Mouse (Mus musculus): Measurements from ENCODE around the gene Khnyn. TPM values are rescaled to one million over a fixed set of nuclear protein-coding genes. Genes with fewer than 3 reads are reported as not detected.

Khnyn gene
- polyA plus RNA-seq, 1 experiment from 2014 or later, result 19.7 TPM

DNA sequence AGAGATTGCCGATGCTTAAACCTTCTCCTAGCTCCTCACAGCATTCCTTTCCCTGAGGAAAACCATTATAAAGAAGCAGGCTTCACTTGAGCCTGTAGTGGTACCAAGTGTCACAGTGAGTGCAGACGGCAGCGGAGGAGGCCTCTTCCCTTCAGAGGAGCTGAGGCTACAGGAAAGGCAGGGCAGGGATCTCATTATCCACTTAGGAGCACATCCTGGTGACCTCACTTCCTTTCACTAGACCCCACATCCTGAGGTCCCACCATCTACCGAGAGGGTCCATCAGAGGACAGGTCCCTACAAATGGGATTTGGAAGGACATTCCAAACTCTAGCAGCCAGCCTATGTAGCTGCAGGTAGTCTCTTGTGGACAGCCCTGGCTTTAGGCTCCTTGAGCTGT, 27.2 kb upstream of the Khnyn start:
- Histone ChIP-seq H3K9me3 (no peaks in the 10 kb centered on the region), H3K4me1 (peaks cover 42% of the 10 kb centered on the region), H3K27me3 (replicated peaks) (no peaks in the 10 kb centered on the region), H3K27ac (no peak overlapping the region), H3K9ac (no peak overlapping the region), H3K4me3 (no peak overlapping the region), H3K4me2 (replicated peaks) (peak overlapping the region; percentile 18), H3K36me3 (peaks cover 6% of the 10 kb centered on the region)
- 82% methylated on average over 4 of the region's 4 CpGs for WGBS
- ATAC-seq (ENCODE audit: low FRiP score, low read depth), result no peak

DNA sequence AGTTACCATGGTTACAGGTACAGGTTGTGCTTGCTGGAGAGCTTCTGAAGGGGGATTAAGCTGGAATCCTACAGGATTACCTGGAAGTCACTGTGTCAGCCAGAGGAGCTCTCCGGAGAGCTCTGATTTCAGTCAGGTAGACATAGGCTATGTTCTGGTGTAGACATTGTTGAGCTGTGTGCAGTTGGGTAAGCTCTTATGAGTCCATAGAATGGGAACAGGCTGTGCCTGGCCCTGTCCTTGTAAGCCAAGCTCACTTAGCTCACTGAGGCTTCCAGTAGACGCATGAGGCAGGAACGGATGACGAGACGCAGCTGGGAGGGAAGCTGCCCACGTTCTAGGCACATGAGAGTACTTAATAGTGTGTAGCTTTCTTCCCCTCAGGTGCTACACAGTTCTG, 22.6 kb upstream of the Khnyn start:
- Histone ChIP-seq H3K4me2 (replicated peaks) (no peak overlapping the region), H3K27ac (no peak overlapping the region), H3K4me3 (no peak overlapping the region), H3K36me3 (peaks cover 36% of the 10 kb centered on the region), H3K9ac (no peak overlapping the region), H3K9me3 (no peaks in the 10 kb centered on the region), H3K4me1 (peaks cover 7% of the 10 kb centered on the region; the same call in 1 of the 2 replicates), H3K27me3 (replicated peaks) (no peaks in the 10 kb centered on the region)
- WGBS, result 88% methylated on average over 6 of the region's 6 CpGs
- ATAC-seq (ENCODE audit: low FRiP score, low read depth), result no peak

DNA sequence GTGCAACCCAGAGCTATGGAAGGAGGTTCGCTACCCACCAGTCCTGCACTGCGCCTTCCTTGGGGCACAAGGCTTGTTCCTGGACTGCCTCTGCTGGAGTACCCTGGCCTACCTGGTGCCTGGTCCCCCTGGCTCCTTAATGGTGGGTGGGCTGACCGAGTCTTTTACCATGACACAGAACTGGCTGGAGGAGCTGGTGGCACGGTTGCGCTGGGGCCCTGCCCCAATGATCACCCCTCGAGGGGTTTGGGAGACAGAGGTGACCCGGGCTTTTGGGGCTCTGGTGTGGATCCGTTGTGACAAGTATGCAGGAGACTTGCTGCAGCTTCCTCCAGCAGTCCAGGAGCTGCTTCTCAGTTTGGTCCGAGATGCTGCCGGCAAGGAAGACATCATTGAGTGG, 21.8 kb upstream of the Khnyn start:
- Histone ChIP-seq H3K4me3 (no peak overlapping the region), H3K27me3 (replicated peaks) (no peaks in the 10 kb centered on the region), H3K27ac (no peak overlapping the region), H3K9me3 (no peaks in the 10 kb centered on the region), H3K36me3 (peaks cover 36% of the 10 kb centered on the region), H3K4me2 (replicated peaks) (no peak overlapping the region), H3K4me1 (peaks cover 7% of the 10 kb centered on the region; the same call in 1 of the 2 replicates), H3K9ac (no peak overlapping the region)
- WGBS, result 95% methylated on average over 10 of the region's 10 CpGs
- ATAC-seq (ENCODE audit: low FRiP score, low read depth), result no peak

DNA sequence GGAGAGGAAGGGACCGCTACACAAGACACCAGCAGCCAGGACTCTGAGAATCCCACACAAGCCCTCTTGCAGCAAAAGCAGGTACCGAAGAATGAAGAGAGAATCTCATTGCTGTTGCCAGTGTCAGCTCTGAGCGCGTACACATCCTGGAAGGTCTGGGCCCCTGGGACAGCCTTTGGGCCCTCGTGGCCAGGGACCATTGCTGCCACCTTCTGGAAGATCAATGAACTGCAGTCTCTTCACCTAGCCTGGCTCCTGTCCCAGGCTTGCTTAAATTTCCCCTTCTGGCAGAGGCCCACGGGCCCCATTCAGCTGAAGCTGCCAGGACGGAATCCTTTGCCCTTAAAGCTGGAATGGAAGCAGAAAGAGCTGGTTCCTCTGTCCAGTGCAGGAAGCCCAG, 21.0 kb upstream of the Khnyn start:
- no peak overlapping the region for H3K27ac ChIP-seq
- no peaks in the 10 kb centered on the region for H3K9me3 ChIP-seq
- WGBS, result 33% methylated on average over 7 of the region's 7 CpGs
- 0 out of 2 replicates have a peak, but pooled peaks have one; percentile 64 for ATAC-seq (ENCODE audit: low FRiP score, low read depth)
- no peak overlapping the region for H3K4me3 ChIP-seq
- no peaks in the 10 kb centered on the region for H3K27me3 ChIP-seq (replicated peaks)
- H3K4me2 ChIP-seq (replicated peaks), result no peak overlapping the region
- H3K36me3 ChIP-seq, result peaks cover 44% of the 10 kb centered on the region
- H3K4me1 ChIP-seq, result peaks cover 7% of the 10 kb centered on the region; the same call in 1 of the 2 replicates
- no peak overlapping the region for H3K9ac ChIP-seq

DNA sequence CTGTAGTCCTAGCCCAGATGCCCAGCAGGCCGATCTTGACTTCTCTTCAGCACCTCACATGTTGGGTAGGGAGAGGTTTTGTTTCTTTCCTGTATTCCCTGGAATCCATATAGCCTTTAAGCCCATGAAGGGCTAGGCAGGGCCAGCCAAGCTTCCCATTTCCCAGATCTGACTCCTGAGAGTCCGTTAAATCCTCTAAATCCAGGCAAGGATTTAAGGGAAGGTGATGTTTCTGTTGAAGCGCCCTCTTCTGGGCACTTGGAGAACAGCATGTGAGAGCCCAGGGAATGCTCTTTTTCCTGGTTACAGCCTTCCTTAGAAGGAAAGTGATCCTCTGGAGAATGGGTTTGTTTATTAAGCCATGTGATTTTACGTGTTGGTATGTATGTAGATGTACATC, 17.8 kb upstream of the Khnyn start:
- H3K9ac ChIP-seq, result no peak overlapping the region
- 41% methylated on average over 4 of the region's 4 CpGs for WGBS
- H3K27ac ChIP-seq, result no peak overlapping the region
- H3K36me3 ChIP-seq, result peaks cover 73% of the 10 kb centered on the region
- no peaks in the 10 kb centered on the region for H3K9me3 ChIP-seq
- no peaks in the 10 kb centered on the region for H3K27me3 ChIP-seq (replicated peaks)
- ATAC-seq (ENCODE audit: low FRiP score, low read depth), result no peak
- no peak overlapping the region for H3K4me2 ChIP-seq (replicated peaks)
- no peak overlapping the region for H3K4me3 ChIP-seq
- H3K4me1 ChIP-seq, result no peaks in the 10 kb centered on the region

DNA sequence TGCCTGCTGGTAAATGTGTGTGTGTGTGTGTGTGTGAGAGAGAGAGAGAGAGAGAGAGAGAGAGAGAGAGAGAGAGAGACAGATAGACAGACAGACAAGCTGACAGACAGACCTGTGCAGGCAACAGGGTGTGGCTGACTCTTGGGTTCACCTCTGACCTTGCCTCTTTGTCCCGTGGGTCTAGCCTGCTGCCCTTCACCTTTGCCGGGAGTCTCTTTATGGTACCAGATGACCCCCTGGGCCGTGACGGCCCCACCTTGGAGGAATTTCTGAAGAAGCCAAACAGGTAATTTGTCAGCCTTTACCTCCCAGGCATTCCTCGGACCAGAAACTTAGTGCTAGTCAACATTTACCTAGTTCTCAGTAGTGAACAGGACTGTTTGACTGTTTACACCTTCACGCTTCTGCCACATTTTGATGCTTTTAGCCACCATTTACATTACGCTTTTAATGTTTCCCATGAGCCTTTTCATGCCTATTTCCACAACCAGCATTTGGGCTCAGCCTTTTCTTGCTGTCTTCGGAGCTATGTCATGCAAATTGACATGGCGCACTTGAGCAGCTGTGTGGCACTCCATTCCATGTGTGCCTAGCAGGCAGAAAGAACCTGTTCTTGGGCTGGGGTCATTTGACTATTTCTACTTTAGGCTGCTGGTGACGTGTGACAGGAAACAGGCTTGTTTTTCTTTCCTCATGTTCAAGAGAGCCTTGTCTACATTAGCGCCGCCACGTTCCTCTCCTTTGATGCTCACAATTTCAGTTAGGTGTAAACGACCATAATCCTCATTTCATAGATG, 16.3 kb upstream of the Khnyn start:
- Histone ChIP-seq H3K36me3 (peaks cover 81% of the 10 kb centered on the region), H3K9me3 (no peaks in the 10 kb centered on the region), H3K4me1 (peaks cover 8% of the 10 kb centered on the region; the same call in 1 of the 2 replicates), H3K27ac (no peak overlapping the region), H3K9ac (no peak overlapping the region), H3K27me3 (replicated peaks) (no peaks in the 10 kb centered on the region), H3K4me3 (no peak overlapping the region), H3K4me2 (replicated peaks) (no peak overlapping the region)
- WGBS, result 87% methylated on average over 14 of the region's 14 CpGs
- no peak for ATAC-seq (ENCODE audit: low FRiP score, low read depth)

DNA sequence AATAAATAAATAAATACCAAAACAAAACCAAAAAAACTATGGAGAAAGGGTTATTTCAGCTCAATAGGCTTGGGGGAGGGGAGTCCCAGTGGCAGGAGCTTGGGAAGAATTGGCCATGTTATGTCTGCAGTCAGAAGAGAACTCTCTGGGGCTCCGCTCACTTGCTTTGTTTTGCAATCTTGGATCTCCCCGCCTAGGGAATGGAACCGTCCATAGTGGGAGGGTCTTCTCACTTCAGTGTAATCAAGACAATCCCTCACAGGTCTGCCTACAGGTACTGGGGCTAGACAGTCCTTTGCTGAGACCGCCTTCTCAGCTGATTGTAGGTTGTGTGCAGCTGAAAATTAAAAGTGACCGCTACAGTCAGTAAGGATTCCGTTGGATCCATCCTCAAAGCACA, 15.2 kb upstream of the Khnyn start:
- no peak overlapping the region for H3K4me3 ChIP-seq
- no peaks in the 10 kb centered on the region for H3K27me3 ChIP-seq (replicated peaks)
- H3K4me1 ChIP-seq, result peaks cover 10% of the 10 kb centered on the region; the same call in 1 of the 2 replicates
- H3K9me3 ChIP-seq, result no peaks in the 10 kb centered on the region
- H3K27ac ChIP-seq, result no peak overlapping the region
- 95% methylated on average over 6 of the region's 6 CpGs for WGBS
- no peak overlapping the region for H3K4me2 ChIP-seq (replicated peaks)
- H3K9ac ChIP-seq, result no peak overlapping the region
- no peak for ATAC-seq (ENCODE audit: low FRiP score, low read depth)
- peaks cover 72% of the 10 kb centered on the region for H3K36me3 ChIP-seq

DNA sequence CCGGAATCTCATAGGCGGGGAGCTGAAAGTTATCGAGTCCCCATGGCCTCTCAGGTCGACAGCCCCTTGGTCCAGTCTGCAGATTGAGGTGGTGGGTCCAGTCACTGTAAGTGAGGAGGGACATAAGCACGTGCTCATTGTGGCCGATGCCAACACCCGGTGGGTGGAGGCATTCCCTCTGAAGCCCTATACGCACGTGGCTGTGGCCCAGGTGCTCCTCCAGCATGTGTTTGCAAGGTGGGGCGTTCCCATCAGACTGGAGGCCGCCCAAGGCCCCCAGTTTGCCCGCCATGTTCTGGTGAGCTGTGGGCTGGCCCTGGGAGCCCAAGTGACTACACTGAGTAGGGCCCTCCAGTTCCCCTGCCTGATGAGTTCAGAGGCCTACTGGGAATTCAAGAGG, 12.7 kb upstream of the Khnyn start:
- peaks cover 51% of the 10 kb centered on the region for H3K36me3 ChIP-seq
- ATAC-seq (ENCODE audit: low FRiP score, low read depth), result no peak
- no peak overlapping the region for H3K4me2 ChIP-seq (replicated peaks)
- H3K27me3 ChIP-seq (replicated peaks), result no peaks in the 10 kb centered on the region
- H3K4me1 ChIP-seq, result peaks cover 10% of the 10 kb centered on the region; the same call in 1 of the 2 replicates
- WGBS, result 93% methylated on average over 12 of the region's 12 CpGs
- H3K9me3 ChIP-seq, result no peaks in the 10 kb centered on the region
- no peak overlapping the region for H3K27ac ChIP-seq
- no peak overlapping the region for H3K9ac ChIP-seq
- no peak overlapping the region for H3K4me3 ChIP-seq

DNA sequence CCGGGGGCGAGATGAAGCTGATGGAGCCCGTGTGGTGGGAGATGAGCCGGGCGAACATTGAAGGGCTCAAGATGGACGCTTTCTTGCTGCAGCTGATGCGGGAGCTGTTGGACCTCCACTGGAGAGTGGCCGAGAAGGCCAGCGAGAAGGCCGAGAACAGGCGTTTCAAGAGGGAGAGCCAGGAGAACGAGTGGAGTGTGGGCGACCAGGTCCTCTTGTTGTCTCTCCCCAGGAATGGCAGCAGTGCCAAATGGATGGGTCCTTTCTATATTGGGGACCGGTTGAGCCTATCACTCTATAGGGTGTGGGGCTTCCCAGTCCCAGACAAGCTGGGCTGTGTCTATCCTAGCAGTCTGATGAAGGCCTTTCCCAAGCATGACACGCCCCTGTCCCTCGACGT, 12.2 kb upstream of the Khnyn start:
- ATAC-seq (ENCODE audit: low FRiP score, low read depth), result no peak
- WGBS, result 86% methylated on average over 17 of the region's 17 CpGs
- Histone ChIP-seq H3K36me3 (peaks cover 51% of the 10 kb centered on the region), H3K4me1 (peaks cover 10% of the 10 kb centered on the region; the same call in 1 of the 2 replicates), H3K9ac (no peak overlapping the region), H3K4me2 (replicated peaks) (no peak overlapping the region), H3K27ac (no peak overlapping the region), H3K4me3 (no peak overlapping the region), H3K27me3 (replicated peaks) (no peaks in the 10 kb centered on the region), H3K9me3 (no peaks in the 10 kb centered on the region)

DNA sequence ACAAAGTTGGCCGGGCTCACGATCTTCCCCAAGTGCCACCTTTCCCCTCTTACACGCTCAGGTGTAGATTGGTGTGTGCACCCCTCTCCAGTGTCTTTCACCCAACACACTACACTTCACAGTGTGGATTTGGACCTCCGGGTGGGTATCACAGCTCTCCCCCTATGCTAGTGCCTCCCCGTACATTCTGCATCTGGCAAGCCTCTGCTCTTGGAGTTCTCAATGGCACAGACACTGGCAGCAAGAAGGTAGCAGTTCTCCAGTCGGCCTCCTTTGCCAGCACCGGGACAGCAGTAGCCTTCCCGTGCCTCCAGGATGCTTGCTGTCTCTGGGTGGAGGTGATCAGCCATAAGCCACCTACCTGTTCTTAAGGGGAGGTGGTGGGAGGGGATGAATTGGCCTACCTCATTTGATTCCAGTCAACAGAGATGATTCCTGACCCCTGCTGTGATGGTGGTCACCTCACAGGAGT, 11.5 kb upstream of the Khnyn start:
- WGBS, result 88% methylated on average over 8 of the region's 8 CpGs
- H3K4me2 ChIP-seq (replicated peaks), result peak overlapping the region; percentile 44
- ATAC-seq (ENCODE audit: low FRiP score, low read depth), result peak; percentile 49
- H3K36me3 ChIP-seq, result peaks cover 44% of the 10 kb centered on the region
- no peak overlapping the region for H3K4me3 ChIP-seq
- H3K27me3 ChIP-seq (replicated peaks), result no peaks in the 10 kb centered on the region
- H3K9ac ChIP-seq, result no peak overlapping the region
- no peaks in the 10 kb centered on the region for H3K9me3 ChIP-seq
- H3K4me1 ChIP-seq, result peaks cover 10% of the 10 kb centered on the region; the same call in 1 of the 2 replicates
- no peak overlapping the region for H3K27ac ChIP-seq

DNA sequence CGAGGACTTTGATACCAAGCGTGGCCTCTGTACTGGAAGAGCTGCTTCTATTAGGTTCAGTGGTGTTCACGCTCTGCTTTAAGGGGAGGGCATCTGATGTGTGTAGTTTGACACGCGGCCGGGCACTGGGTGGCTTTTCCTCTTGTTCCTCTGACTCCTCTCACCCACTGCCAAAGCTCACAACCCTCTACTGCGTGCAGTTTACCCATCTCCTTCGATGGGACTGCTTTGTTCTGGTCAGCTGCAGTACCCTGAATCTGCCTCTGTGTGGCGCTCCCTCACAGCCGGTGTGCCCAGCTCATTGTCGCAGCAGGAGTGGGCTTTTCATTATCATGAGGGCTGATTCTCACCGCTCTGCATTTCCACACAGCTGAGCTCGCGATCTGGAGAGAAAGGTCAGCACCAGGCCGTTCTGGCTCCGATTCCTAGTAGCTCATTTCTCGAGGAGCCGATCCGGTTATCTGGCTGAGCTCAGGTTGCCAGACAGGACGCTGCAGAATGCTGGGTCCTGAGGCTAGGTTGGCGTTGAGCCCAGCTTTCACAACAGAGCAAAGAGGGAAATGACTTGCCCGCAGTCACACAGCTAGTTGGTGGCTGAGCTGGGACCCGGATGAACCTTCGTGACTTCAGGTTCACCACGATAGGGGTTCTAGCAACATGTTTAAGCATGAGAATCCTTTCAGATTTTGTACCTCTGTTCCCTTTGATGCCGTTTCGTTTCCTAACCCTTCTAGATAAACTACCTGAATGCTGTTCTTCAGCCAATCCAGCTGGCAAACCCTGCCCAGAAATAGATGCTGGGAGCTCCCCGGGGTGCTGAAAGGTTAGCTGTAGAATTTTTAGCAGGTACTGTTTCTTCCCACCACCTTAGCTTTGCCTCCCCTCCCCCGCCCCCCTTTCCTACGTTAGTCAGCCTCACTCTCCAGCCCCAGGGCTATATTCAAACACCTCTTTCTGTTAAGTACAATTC, 10.7 kb upstream of the Khnyn start:
- Histone ChIP-seq H3K27me3 (replicated peaks) (no peaks in the 10 kb centered on the region), H3K9me3 (no peaks in the 10 kb centered on the region), H3K4me3 (no peak overlapping the region), H3K27ac (0 out of 2 replicates have a peak overlapping the region, but pooled peaks have one; percentile 20), H3K9ac (no peak overlapping the region; the same call in 1 of the 2 replicates), H3K36me3 (peaks cover 37% of the 10 kb centered on the region), H3K4me2 (replicated peaks) (peak overlapping the region; percentile 44), H3K4me1 (peaks cover 10% of the 10 kb centered on the region; the same call in 1 of the 2 replicates)
- WGBS, result 15% methylated on average over 30 of the region's 30 CpGs
- peak; percentile 65 for ATAC-seq (ENCODE audit: low FRiP score, low read depth)

Data from neural tube, embryonic 12.5 days (tissue).